Mouse (Mus musculus): ENCODE measurements at regions not wholly inside any gene's neighbourhood (a gene's known extent, or its start where the extent isn't known, plus 50 kb on each side); places are given as distances from the start of the nearest gene placed in this dataset.

DNA sequence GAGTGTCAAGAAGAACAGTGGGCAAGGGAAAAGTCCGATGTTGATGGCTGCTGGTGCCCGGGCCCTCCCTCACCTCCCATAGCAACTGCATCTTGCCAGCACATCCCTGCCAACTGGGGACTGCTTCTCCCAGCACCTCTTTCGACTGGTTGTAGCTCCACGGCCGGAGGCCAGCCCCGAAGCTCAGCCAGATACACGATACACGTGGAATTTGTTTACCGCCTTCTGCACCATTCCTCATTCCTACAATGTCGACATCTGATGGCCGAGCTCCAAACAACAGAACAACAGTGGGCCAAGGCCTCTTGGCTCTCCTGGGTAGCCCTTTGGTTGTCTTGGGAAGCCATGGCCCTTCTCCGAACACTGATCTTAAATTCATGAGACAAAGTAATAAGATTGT, 965.1 kb downstream of the 4930447A16Rik start:
- Histone ChIP-seq H3K27me3 (no peaks in the 10 kb centered on the region), H3K9me3 (replicated peaks) (no peaks in the 10 kb centered on the region), H3K4me1 (peaks cover 20% of the 10 kb centered on the region), H3K9ac (no peak overlapping the region), H3K36me3 (no peaks in the 10 kb centered on the region), H3K4me2 (no peak overlapping the region), H3K4me3 (replicated peaks) (no peak overlapping the region), H3K27ac (no peak overlapping the region)
- ATAC-seq (replicated peaks; ENCODE audit: low FRiP score): no peak
- WGBS: 77% methylated on average over 12 of the region's 12 CpGs

GRCm38 (mm10) chr15:38391420-38391819, 966.1 kb downstream of the 4930447A16Rik start:
- Histone ChIP-seq H3K4me1 (peaks cover 20% of the 10 kb centered on the region), H3K9me3 (replicated peaks) (no peaks in the 10 kb centered on the region), H3K27ac (0 out of 2 replicates have a peak overlapping the region, but pooled peaks have one; percentile 22), H3K27me3 (no peaks in the 10 kb centered on the region), H3K36me3 (no peaks in the 10 kb centered on the region), H3K9ac (no peak overlapping the region), H3K4me3 (replicated peaks) (no peak overlapping the region), H3K4me2 (no peak overlapping the region)
- 65% methylated on average over 6 of the region's 6 CpGs for WGBS
- ATAC-seq (replicated peaks; ENCODE audit: low FRiP score): peak; percentile 66

DNA sequence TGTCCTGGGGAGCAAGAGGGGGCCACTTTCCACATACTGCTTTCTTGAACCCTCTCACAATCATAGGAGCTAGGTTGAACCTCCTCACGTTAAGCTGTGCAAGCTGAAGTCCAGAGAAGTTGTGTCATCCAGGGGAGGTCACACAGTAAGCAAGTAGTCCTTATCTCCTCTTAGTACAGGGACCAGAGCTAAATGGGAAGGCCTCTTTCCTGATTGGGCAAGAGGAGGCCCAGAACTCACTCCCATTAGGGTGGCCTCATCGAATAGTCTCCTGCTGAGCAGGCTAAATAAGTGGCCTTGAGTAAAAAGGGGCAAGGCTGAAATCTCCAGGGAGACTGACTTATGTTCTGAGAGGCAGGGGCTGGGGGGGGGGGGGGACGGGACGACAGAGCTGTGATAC, 966.5 kb downstream of the 4930447A16Rik start:
- no peaks in the 10 kb centered on the region for H3K36me3 ChIP-seq
- peaks cover 20% of the 10 kb centered on the region for H3K4me1 ChIP-seq
- no peak overlapping the region for H3K4me2 ChIP-seq
- no peaks in the 10 kb centered on the region for H3K27me3 ChIP-seq
- H3K27ac ChIP-seq: peak overlapping the region; percentile 22; the same call in 1 of the 2 replicates
- WGBS: 26% methylated on average over 4 of the region's 4 CpGs
- H3K4me3 ChIP-seq (replicated peaks): no peak overlapping the region
- ATAC-seq (replicated peaks; ENCODE audit: low FRiP score): no peak
- no peaks in the 10 kb centered on the region for H3K9me3 ChIP-seq (replicated peaks)
- H3K9ac ChIP-seq: no peak overlapping the region

GRCm38 (mm10) chr15:38392441-38393149, 967.2 kb downstream of the 4930447A16Rik start:
- WGBS: 53% methylated on average over 5 of the region's 5 CpGs
- Histone ChIP-seq H3K4me2 (no peak overlapping the region), H3K27me3 (no peaks in the 10 kb centered on the region), H3K27ac (no peak overlapping the region), H3K4me3 (replicated peaks) (no peak overlapping the region), H3K36me3 (no peaks in the 10 kb centered on the region), H3K9ac (no peak overlapping the region), H3K4me1 (peaks cover 17% of the 10 kb centered on the region), H3K9me3 (replicated peaks) (no peaks in the 10 kb centered on the region)
- no peak for ATAC-seq (replicated peaks; ENCODE audit: low FRiP score)

GRCm38 (mm10) chr15:38398852-38399251, 973.5 kb downstream of the 4930447A16Rik start:
- no peaks in the 10 kb centered on the region for H3K36me3 ChIP-seq
- H3K4me3 ChIP-seq (replicated peaks): no peak overlapping the region
- no peaks in the 10 kb centered on the region for H3K4me1 ChIP-seq
- H3K27me3 ChIP-seq: no peaks in the 10 kb centered on the region
- no peak overlapping the region for H3K27ac ChIP-seq
- no peak for ATAC-seq (replicated peaks; ENCODE audit: low FRiP score)
- 68% methylated on average over 4 of the region's 4 CpGs for WGBS
- no peaks in the 10 kb centered on the region for H3K9me3 ChIP-seq (replicated peaks)
- H3K4me2 ChIP-seq: no peak overlapping the region
- H3K9ac ChIP-seq: no peak overlapping the region

GRCm38 (mm10) chr15:38402762-38403161, 977.4 kb downstream of the 4930447A16Rik start:
- peaks cover 15% of the 10 kb centered on the region for H3K4me1 ChIP-seq
- no peak overlapping the region for H3K27ac ChIP-seq
- no peaks in the 10 kb centered on the region for H3K9me3 ChIP-seq (replicated peaks)
- H3K4me2 ChIP-seq: no peak overlapping the region
- H3K9ac ChIP-seq: no peak overlapping the region
- ATAC-seq (replicated peaks; ENCODE audit: low FRiP score): no peak
- 83% methylated on average over 1 of the region's 1 CpGs for WGBS
- no peak overlapping the region for H3K4me3 ChIP-seq (replicated peaks)
- no peaks in the 10 kb centered on the region for H3K36me3 ChIP-seq
- no peaks in the 10 kb centered on the region for H3K27me3 ChIP-seq

- Histone ChIP-seq H3K27ac (no peak overlapping the region), H3K4me1 (peaks cover 15% of the 10 kb centered on the region), H3K9me3 (replicated peaks) (no peaks in the 10 kb centered on the region), H3K27me3 (no peaks in the 10 kb centered on the region), H3K4me2 (no peak overlapping the region), H3K4me3 (replicated peaks) (no peak overlapping the region), H3K36me3 (no peaks in the 10 kb centered on the region), H3K9ac (no peak overlapping the region)
- ATAC-seq (replicated peaks; ENCODE audit: low FRiP score): no peak
- 67% methylated on average over 6 of the region's 6 CpGs for WGBS
Observed at GRCm38 (mm10) chr15:38403760-38404375, 978.5 kb downstream of the 4930447A16Rik start.

- Histone ChIP-seq H3K27ac (no peak overlapping the region), H3K9me3 (replicated peaks) (no peaks in the 10 kb centered on the region), H3K27me3 (no peaks in the 10 kb centered on the region), H3K9ac (no peak overlapping the region), H3K36me3 (no peaks in the 10 kb centered on the region), H3K4me2 (no peak overlapping the region), H3K4me1 (peaks cover 15% of the 10 kb centered on the region), H3K4me3 (replicated peaks) (no peak overlapping the region)
- WGBS: 34% methylated on average over 13 of the region's 13 CpGs
- 0 out of 2 replicates have a peak, but pooled peaks have one; percentile 17 for ATAC-seq (replicated peaks; ENCODE audit: low FRiP score)
Observed at GRCm38 (mm10) chr15:38406114-38406960, 981.0 kb downstream of the 4930447A16Rik start.

- H3K9ac ChIP-seq: no peak overlapping the region
- no peak for ATAC-seq (replicated peaks; ENCODE audit: low FRiP score)
- no peak overlapping the region for H3K27ac ChIP-seq
- whole genome bisulfite sequencing: 68% methylated on average over 5 of the region's 5 CpGs
- H3K4me1 ChIP-seq: peaks cover 15% of the 10 kb centered on the region
- no peaks in the 10 kb centered on the region for H3K36me3 ChIP-seq
- H3K4me2 ChIP-seq: no peak overlapping the region
- H3K4me3 ChIP-seq (replicated peaks): no peak overlapping the region
- H3K9me3 ChIP-seq (replicated peaks): no peaks in the 10 kb centered on the region
- H3K27me3 ChIP-seq: no peaks in the 10 kb centered on the region
Observed at GRCm38 (mm10) chr15:38407476-38407875, 982.1 kb downstream of the 4930447A16Rik start.

- no peak overlapping the region for H3K4me2 ChIP-seq
Observed at GRCm38 (mm10) chr15:38409168-38409567, 983.8 kb downstream of the 4930447A16Rik start.

DNA sequence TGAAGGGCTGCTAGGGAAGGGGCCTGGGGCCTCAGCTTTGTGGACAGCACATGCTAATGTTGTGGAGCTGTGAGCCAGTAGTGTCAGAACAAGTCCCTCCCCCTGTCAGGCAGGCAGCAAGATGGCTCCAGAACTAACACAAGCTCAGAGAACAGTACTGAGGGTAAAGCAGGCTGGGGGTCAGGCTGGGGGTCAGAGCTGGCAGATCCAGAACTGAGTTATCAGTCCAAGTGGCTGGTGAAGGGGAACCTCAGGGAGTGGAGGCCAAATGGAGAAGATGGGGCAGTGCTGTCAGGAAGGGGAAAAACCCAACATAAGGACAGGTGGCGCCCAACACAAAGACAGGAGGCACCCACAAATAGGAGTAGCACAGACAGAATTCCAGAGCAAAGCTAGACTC, 985.1 kb downstream of the 4930447A16Rik start:
- Histone ChIP-seq H3K27me3 (no peaks in the 10 kb centered on the region), H3K4me1 (peaks cover 22% of the 10 kb centered on the region), H3K9ac (no peak overlapping the region), H3K4me2 (no peak overlapping the region), H3K36me3 (no peaks in the 10 kb centered on the region), H3K9me3 (replicated peaks) (no peaks in the 10 kb centered on the region), H3K4me3 (replicated peaks) (no peak overlapping the region), H3K27ac (no peak overlapping the region)
- ATAC-seq (replicated peaks; ENCODE audit: low FRiP score): no peak
- 90% methylated on average over 1 of the region's 1 CpGs for WGBS

More at GRCm38 (mm10) chr15:38409168-38409567, 983.8 kb downstream of the 4930447A16Rik start:
- Histone ChIP-seq H3K9me3 (replicated peaks) (no peaks in the 10 kb centered on the region), H3K27ac (no peak overlapping the region), H3K36me3 (no peaks in the 10 kb centered on the region), H3K9ac (no peak overlapping the region), H3K4me3 (replicated peaks) (no peak overlapping the region), H3K27me3 (no peaks in the 10 kb centered on the region), H3K4me1 (peaks cover 18% of the 10 kb centered on the region)
- WGBS: 73% methylated on average over 4 of the region's 4 CpGs
- no peak for ATAC-seq (replicated peaks; ENCODE audit: low FRiP score)

DNA sequence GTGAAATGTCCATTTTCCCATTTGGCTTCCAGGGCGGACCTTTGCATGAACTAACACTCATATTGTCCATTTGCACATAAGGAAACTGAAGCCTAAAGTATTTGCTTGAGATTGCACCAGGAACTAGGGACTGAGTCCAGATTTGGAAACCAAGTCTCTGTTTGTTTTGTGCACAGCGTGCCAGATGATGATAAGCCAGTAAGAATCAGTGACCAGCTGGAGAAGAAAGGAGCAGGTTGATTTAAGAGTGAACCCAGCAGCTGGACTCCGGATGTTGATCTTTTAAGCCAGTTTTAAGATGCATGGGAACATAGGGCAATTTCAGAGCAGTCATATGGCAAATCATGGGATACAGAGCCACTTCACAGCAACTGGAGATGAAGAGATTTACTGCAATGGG, 987.1 kb downstream of the 4930447A16Rik start:
- ATAC-seq (replicated peaks; ENCODE audit: low FRiP score): no peak
- Histone ChIP-seq H3K4me3 (replicated peaks) (no peak overlapping the region), H3K4me2 (no peak overlapping the region), H3K4me1 (0 out of 2 replicates have a peak, but pooled peaks cover 12% of the 10 kb centered on the region), H3K27ac (no peak overlapping the region), H3K36me3 (no peaks in the 10 kb centered on the region), H3K9me3 (replicated peaks) (no peaks in the 10 kb centered on the region), H3K27me3 (no peaks in the 10 kb centered on the region), H3K9ac (no peak overlapping the region)
- WGBS: 69% methylated on average over 3 of the region's 3 CpGs

Measured in kidney, embryonic 15.5 days (tissue).